Mouse (Mus musculus) lung, adult 2 months (tissue): ENCODE results near the gene Ptpn18.

Experiments
- CTCF ChIP-seq: fragments of 200-500 bp; IDR thresholded peaks from 2 replicates; pipeline ENCODE4 v1.5.1; 2011; ENCODE audit warnings: mild to moderate bottlenecking, low read length, control low read depth; ENCODE audit not compliant: insufficient read depth
- POLR2A ChIP-seq: fragments of 200-500 bp; IDR thresholded peaks from 2 replicates; pipeline ENCODE4 v1.6.1; 2011; ENCODE audit warnings: low read depth, mild to moderate bottlenecking, control low read depth, low read length, borderline replicate concordance; ENCODE audit errors: extremely low read depth

- TF ChIP-seq CTCF, result no peak
- no peak for TF ChIP-seq POLR2A
Measured at GRCm38 (mm10) chr1:34478891-34479655, 19.5 kb downstream of the Ptpn18 start.
